Mouse (Mus musculus): Measurements from ENCODE around the gene Samd4b. TPM values are rescaled to one million over a fixed set of nuclear protein-coding genes. Genes with fewer than 3 reads are reported as not detected.

Gene Samd4b
- polyA plus RNA-seq, 2 experiments, result 4.5 to 12.0 TPM

- Histone ChIP-seq H3K4me1 (replicated peaks; ENCODE audit: control insufficient read depth in 2 of 2, insufficient read depth in 2 of 2, low read length in 1 of 2) (peaks cover 49 to 59% of the 10 kb centered on the region in 2 experiments), H3K9ac (replicated peaks) (peak overlapping the region; percentile 68), H3K27me3 (ENCODE audit: control insufficient read depth, insufficient read depth, low read length) (no peaks in the 10 kb centered on the region), H3K4me3 (ENCODE audit: insufficient read depth in 1 of 2, low read depth in 2 of 2, low read length in 2 of 2) (peak overlapping the region; percentile 23 to 43), H3K9me3 (ENCODE audit: control insufficient read depth, low read length) (no peaks in the 10 kb centered on the region), H3K27ac (peak overlapping the region; percentile 75), H3K36me3 (replicated peaks; ENCODE audit: control insufficient read depth, insufficient read depth, low read depth) (no peaks in the 10 kb centered on the region), H3K4me2 (ENCODE audit: low read depth) (peak overlapping the region; percentile 97)
- TF ChIP-seq EP300 (IDR thresholded peaks at IDR 0.05; ENCODE audit: low read depth), result no peak
- TF ChIP-seq CTCF (IDR thresholded peaks at IDR 0.05; ENCODE audit: low read depth), result no peak
- DNase-seq (ENCODE audit: low read depth in 3 of 3, low spot score in 3 of 3) (no peak), ATAC-seq (ENCODE audit: insufficient read depth) (no peak)
- 6% methylated on average over 12 of the region's 12 CpGs for WGBS (ENCODE audit: insufficient replicate concordance)
Observed at GRCm38 (mm10) chr7:28382347-28382951, 215.5 kb downstream of the Samd4b start.

- peak overlapping the region; percentile 75 for H3K27ac ChIP-seq
- H3K9ac ChIP-seq (replicated peaks), result peak overlapping the region; percentile 68
- H3K4me1 ChIP-seq (replicated peaks; ENCODE audit: control insufficient read depth in 2 of 2, insufficient read depth in 2 of 2, low read length in 1 of 2), result peaks cover 54 to 59% of the 10 kb centered on the region in 2 experiments
- H3K27me3 ChIP-seq (ENCODE audit: control insufficient read depth, insufficient read depth, low read length), result no peaks in the 10 kb centered on the region
- peak overlapping the region; percentile 97 for H3K4me2 ChIP-seq (ENCODE audit: low read depth)
- no peaks in the 10 kb centered on the region for H3K9me3 ChIP-seq (ENCODE audit: control insufficient read depth, low read length)
- 0% methylated on average over 20 of the region's 20 CpGs for WGBS (ENCODE audit: insufficient replicate concordance)
- no peaks in the 10 kb centered on the region for H3K36me3 ChIP-seq (replicated peaks; ENCODE audit: control insufficient read depth, insufficient read depth, low read depth)
- peak; percentile 10; the same call in 1 of the 2 replicates for ATAC-seq (ENCODE audit: insufficient read depth)
- H3K4me3 ChIP-seq (ENCODE audit: insufficient read depth in 1 of 2, low read depth in 2 of 2, low read length in 2 of 2), result peak overlapping the region; percentile 23 to 50
- TF ChIP-seq CTCF (IDR thresholded peaks at IDR 0.05; ENCODE audit: low read depth) (no peak), EP300 (IDR thresholded peaks at IDR 0.05; ENCODE audit: low read depth) (no peak)
- DNase-seq (ENCODE audit: low read depth in 3 of 3, low spot score in 3 of 3), result peak in 1 of 3 experiments; percentile 67
Observed at GRCm38 (mm10) chr7:28381938-28382337, 216.0 kb downstream of the Samd4b start.

GRCm38 (mm10) chr7:28381017-28381790 is 216.7 kb downstream of the Samd4b start:
- peak overlapping the region; percentile 23 to 50 for H3K4me3 ChIP-seq (ENCODE audit: insufficient read depth in 1 of 2, low read depth in 2 of 2, low read length in 2 of 2)
- DNase-seq (ENCODE audit: low read depth in 3 of 3, low spot score in 3 of 3), result peak in 1 of 3 experiments; percentile 80
- no peaks in the 10 kb centered on the region for H3K36me3 ChIP-seq (replicated peaks; ENCODE audit: control insufficient read depth, insufficient read depth, low read depth)
- WGBS (ENCODE audit: insufficient replicate concordance), result 3% methylated on average over 30 of the region's 30 CpGs
- peaks cover 56 to 62% of the 10 kb centered on the region in 2 experiments for H3K4me1 ChIP-seq (replicated peaks; ENCODE audit: control insufficient read depth in 2 of 2, insufficient read depth in 2 of 2, low read length in 1 of 2)
- H3K27ac ChIP-seq, result peak overlapping the region; percentile 75
- peak; percentile 32 for ATAC-seq (ENCODE audit: insufficient read depth)
- H3K27me3 ChIP-seq (ENCODE audit: control insufficient read depth, insufficient read depth, low read length), result no peaks in the 10 kb centered on the region
- peak overlapping the region; percentile 68 for H3K9ac ChIP-seq (replicated peaks)
- TF ChIP-seq EP300 (IDR thresholded peaks at IDR 0.05; ENCODE audit: low read depth) (no peak), CTCF (IDR thresholded peaks at IDR 0.05; ENCODE audit: low read depth) (no peak)
- H3K9me3 ChIP-seq (ENCODE audit: control insufficient read depth, low read length), result no peaks in the 10 kb centered on the region
- H3K4me2 ChIP-seq (ENCODE audit: low read depth), result peak overlapping the region; percentile 97

DNA sequence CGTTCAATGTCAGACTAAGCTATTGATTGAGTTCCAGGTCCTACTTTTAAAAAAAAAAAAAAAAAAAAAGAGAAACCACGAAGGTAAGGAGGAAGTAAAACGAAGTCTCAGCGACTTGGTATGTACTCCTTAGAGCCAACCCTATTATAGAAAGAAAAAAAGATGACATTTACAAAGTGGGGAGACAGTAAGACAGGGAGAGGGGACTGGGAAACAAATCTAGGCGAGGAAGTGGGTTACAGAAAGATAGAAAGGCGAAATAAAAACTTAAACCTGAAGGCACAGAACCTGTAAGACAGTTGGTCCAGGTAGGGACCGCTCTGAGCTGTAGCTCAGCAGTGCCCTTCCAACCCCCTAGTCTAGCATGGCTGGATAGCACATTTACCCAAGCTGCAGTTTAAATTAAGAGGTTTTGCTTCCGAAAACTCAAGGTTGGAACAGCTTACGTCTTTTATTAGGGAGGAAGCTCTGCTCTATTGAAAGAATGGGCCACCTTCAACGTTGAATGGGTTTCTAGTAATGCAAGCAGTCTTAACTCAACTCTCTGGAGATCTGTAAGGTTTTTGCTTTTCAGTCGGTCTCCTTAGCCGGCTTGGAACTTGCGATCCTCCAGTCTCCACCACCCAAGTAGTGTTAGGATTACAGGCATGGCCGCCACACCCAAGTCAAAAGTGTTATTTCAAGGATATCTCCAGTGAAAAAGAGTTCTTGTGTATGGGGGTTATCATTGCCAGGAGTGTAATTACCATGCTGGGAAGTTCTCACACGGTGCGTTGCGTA is 217.5 kb downstream of the Samd4b start, which contains the start of gene Zfp36:
Zfp36 (minus strand) TSS at position 17 of the 780 bp plus-strand sequence.
- Histone ChIP-seq H3K4me1 (replicated peaks; ENCODE audit: control insufficient read depth in 2 of 2, insufficient read depth in 2 of 2, low read length in 1 of 2) (peaks cover 60 to 66% of the 10 kb centered on the region in 2 experiments), H3K36me3 (replicated peaks; ENCODE audit: control insufficient read depth, insufficient read depth, low read depth) (no peaks in the 10 kb centered on the region), H3K4me2 (ENCODE audit: low read depth) (peak within 1 kb of the TSS; percentile 97), H3K9ac (replicated peaks) (peak within 1 kb of the TSS; percentile 81), H3K27me3 (ENCODE audit: control insufficient read depth, insufficient read depth, low read length) (no peaks in the 10 kb centered on the region), H3K9me3 (ENCODE audit: control insufficient read depth, low read length) (no peaks in the 10 kb centered on the region), H3K4me3 (ENCODE audit: insufficient read depth in 1 of 2, low read depth in 2 of 2, low read length in 2 of 2) (peak within 1 kb of the TSS; percentile 65 to 73), H3K27ac (peak within 1 kb of the TSS; percentile 91)
- 25% methylated on average over 17 of the region's 17 CpGs for WGBS (ENCODE audit: insufficient replicate concordance)
- no peak for DNase-seq (ENCODE audit: low read depth in 3 of 3, low spot score in 3 of 3)
- TF ChIP-seq EP300 (IDR thresholded peaks at IDR 0.05; ENCODE audit: low read depth) (no peak), CTCF (IDR thresholded peaks at IDR 0.05; ENCODE audit: low read depth) (no peak)
- no peak for ATAC-seq (ENCODE audit: insufficient read depth)
